Mouse (Mus musculus): ENCODE data around the gene Tgm2. TPM values are rescaled to one million over a fixed set of nuclear protein-coding genes. Genes with fewer than 3 reads are reported as not detected.

The Tgm2 gene
- polyA plus RNA-seq, 1 experiment: 13.3 TPM

- Histone ChIP-seq H3K4me1 (ENCODE audit: control insufficient read depth, insufficient read depth, low read length) (no peaks in the 10 kb centered on the region), H3K27ac (ENCODE audit: insufficient read depth, low read length) (no peak overlapping the region), H3K4me3 (ENCODE audit: insufficient read depth, low read length) (no peak overlapping the region)
- TF ChIP-seq CTCF (IDR thresholded peaks at IDR 0.05; ENCODE audit: extremely low read depth, insufficient read depth, low read length) (no peak), POLR2A (IDR thresholded peaks at IDR 0.05; ENCODE audit: extremely low read depth, insufficient read depth, low read length) (no peak)
These were observed 24.4 kb downstream of the Tgm2 start for GRCm38 (mm10) chr2:158121645-158122326.

DNA sequence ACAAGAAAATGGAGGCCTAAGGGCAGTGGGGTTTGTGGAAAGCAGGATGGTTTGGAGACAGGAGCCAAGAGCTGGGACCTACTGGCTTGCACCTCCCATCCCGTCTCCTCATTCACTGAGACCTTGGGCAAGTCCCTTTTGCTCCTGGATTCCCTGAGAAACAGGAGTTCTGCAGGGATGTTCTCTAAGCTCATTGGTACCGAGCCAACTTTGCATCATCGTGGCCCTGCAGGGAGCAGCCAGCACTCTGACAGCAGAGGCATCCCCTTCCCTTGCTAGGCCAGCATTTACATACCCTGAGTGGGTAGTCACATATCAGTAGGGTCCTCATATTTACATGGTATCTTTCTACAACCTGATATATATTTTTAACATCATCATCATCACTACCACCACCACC lies 25.4 kb downstream of the Tgm2 start:
- Histone ChIP-seq H3K4me1 (ENCODE audit: control insufficient read depth, insufficient read depth, low read length) (no peaks in the 10 kb centered on the region), H3K4me3 (ENCODE audit: insufficient read depth, low read length) (no peak overlapping the region), H3K27ac (ENCODE audit: insufficient read depth, low read length) (no peak overlapping the region)
- no peak for TF ChIP-seq CTCF (IDR thresholded peaks at IDR 0.05; ENCODE audit: extremely low read depth, insufficient read depth, low read length)
- no peak for TF ChIP-seq POLR2A (IDR thresholded peaks at IDR 0.05; ENCODE audit: extremely low read depth, insufficient read depth, low read length)

DNA sequence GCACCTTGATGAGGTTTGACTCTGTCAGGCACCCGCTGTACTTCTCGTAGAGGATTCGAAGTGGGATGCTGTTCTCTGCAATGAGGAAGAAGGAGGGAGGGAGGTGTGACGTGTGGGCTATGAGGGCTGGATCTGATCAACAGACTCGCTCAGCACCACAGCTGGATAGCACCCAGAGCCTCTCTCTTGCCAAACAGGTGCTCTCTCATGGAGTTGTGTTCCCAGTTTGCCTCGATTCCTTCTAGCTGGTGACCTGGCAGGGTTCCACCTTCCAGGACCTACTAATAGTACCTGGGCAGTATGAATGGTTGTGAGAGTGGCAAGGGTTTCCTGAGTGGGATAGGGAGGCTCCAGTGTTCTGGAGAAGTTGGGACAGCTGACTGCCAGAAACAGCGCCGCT lies 26.0 kb downstream of the Tgm2 start:
- no peak overlapping the region for H3K4me3 ChIP-seq (ENCODE audit: insufficient read depth, low read length)
- no peaks in the 10 kb centered on the region for H3K4me1 ChIP-seq (ENCODE audit: control insufficient read depth, insufficient read depth, low read length)
- no peak for TF ChIP-seq CTCF (IDR thresholded peaks at IDR 0.05; ENCODE audit: extremely low read depth, insufficient read depth, low read length)
- no peak for TF ChIP-seq POLR2A (IDR thresholded peaks at IDR 0.05; ENCODE audit: extremely low read depth, insufficient read depth, low read length)
- no peak overlapping the region for H3K27ac ChIP-seq (ENCODE audit: insufficient read depth, low read length)

DNA sequence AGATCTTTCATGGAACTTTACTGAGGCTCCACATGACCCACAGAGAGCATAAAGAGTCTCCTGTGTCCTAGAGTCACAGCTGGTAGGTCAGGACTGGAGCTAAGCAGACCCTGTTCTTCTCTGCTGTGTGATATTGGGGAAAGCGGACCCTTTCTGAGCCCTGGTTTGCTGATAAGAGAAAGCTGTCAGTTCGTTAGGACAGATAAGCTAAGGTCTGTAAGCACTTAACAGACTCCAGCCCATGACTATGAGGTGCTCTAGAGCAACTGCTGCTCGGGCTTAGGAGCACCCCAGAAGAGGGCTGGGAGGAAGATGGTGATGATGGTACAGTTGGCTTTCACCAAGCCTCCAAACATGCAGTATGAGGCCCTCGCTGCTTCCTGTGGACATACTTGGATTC lies 27.1 kb downstream of the Tgm2 start:
- no peak overlapping the region for H3K27ac ChIP-seq (ENCODE audit: insufficient read depth, low read length)
- TF ChIP-seq CTCF (IDR thresholded peaks at IDR 0.05; ENCODE audit: extremely low read depth, insufficient read depth, low read length): no peak
- TF ChIP-seq POLR2A (IDR thresholded peaks at IDR 0.05; ENCODE audit: extremely low read depth, insufficient read depth, low read length): no peak
- H3K4me3 ChIP-seq (ENCODE audit: insufficient read depth, low read length): no peak overlapping the region
- no peaks in the 10 kb centered on the region for H3K4me1 ChIP-seq (ENCODE audit: control insufficient read depth, insufficient read depth, low read length)

- no peak for TF ChIP-seq POLR2A (IDR thresholded peaks at IDR 0.05; ENCODE audit: extremely low read depth, insufficient read depth, low read length)
- no peak for TF ChIP-seq CTCF (IDR thresholded peaks at IDR 0.05; ENCODE audit: extremely low read depth, insufficient read depth, low read length)
- Histone ChIP-seq H3K4me1 (ENCODE audit: control insufficient read depth, insufficient read depth, low read length) (no peaks in the 10 kb centered on the region), H3K27ac (ENCODE audit: insufficient read depth, low read length) (no peak overlapping the region), H3K4me3 (ENCODE audit: insufficient read depth, low read length) (no peak overlapping the region)
These were observed 29.6 kb downstream of the Tgm2 start for GRCm38 (mm10) chr2:158116653-158117052.

- no peak overlapping the region for H3K27ac ChIP-seq (ENCODE audit: insufficient read depth, low read length)
- H3K4me3 ChIP-seq (ENCODE audit: insufficient read depth, low read length): no peak overlapping the region
- no peak for TF ChIP-seq CTCF (IDR thresholded peaks at IDR 0.05; ENCODE audit: extremely low read depth, insufficient read depth, low read length)
- TF ChIP-seq POLR2A (IDR thresholded peaks at IDR 0.05; ENCODE audit: extremely low read depth, insufficient read depth, low read length): no peak
- H3K4me1 ChIP-seq (ENCODE audit: control insufficient read depth, insufficient read depth, low read length): no peaks in the 10 kb centered on the region
These were observed 30.3 kb downstream of the Tgm2 start for GRCm38 (mm10) chr2:158115838-158116453.

GRCm38 (mm10) chr2:158114931-158115330 lies 31.3 kb downstream of the Tgm2 start:
- no peak overlapping the region for H3K27ac ChIP-seq (ENCODE audit: insufficient read depth, low read length)

GRCm38 (mm10) chr2:158113591-158114257 lies 32.5 kb downstream of the Tgm2 start:
- no peak overlapping the region for H3K4me3 ChIP-seq (ENCODE audit: insufficient read depth, low read length)
- TF ChIP-seq POLR2A (IDR thresholded peaks at IDR 0.05; ENCODE audit: extremely low read depth, insufficient read depth, low read length): no peak
- TF ChIP-seq CTCF (IDR thresholded peaks at IDR 0.05; ENCODE audit: extremely low read depth, insufficient read depth, low read length): no peak
- no peak overlapping the region for H3K27ac ChIP-seq (ENCODE audit: insufficient read depth, low read length)
- H3K4me1 ChIP-seq (ENCODE audit: control insufficient read depth, insufficient read depth, low read length): no peaks in the 10 kb centered on the region

More at GRCm38 (mm10) chr2:158114931-158115330, 31.3 kb downstream of the Tgm2 start:
- Histone ChIP-seq H3K4me1 (ENCODE audit: control insufficient read depth, insufficient read depth, low read length) (no peaks in the 10 kb centered on the region), H3K4me3 (ENCODE audit: insufficient read depth, low read length) (no peak overlapping the region)
- TF ChIP-seq POLR2A (IDR thresholded peaks at IDR 0.05; ENCODE audit: extremely low read depth, insufficient read depth, low read length): no peak
- TF ChIP-seq CTCF (IDR thresholded peaks at IDR 0.05; ENCODE audit: extremely low read depth, insufficient read depth, low read length): no peak

DNA sequence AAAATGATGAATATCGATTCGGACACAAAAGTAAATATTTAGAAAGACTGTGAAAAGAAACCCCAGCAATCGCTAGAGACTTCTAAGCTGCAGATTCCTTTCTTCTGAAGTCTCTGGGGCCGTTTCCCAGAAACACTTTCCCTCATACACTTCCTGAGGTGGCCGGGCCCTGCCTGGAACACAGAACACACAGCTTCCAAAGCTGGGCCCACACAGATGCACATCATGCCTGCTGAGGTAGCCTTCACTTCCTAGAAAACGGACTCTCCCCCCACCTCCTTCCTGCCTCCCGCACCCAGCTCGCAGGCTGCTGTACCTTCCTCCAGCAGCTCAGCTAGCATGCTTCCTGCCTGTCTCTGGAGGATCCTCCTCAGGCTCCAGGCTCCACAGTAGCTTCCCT lies 36.7 kb downstream of the Tgm2 start:
- no peak overlapping the region for H3K4me3 ChIP-seq (ENCODE audit: insufficient read depth, low read length)
- no peaks in the 10 kb centered on the region for H3K4me1 ChIP-seq (ENCODE audit: control insufficient read depth, insufficient read depth, low read length)
- no peak overlapping the region for H3K27ac ChIP-seq (ENCODE audit: insufficient read depth, low read length)
- no peak for TF ChIP-seq CTCF (IDR thresholded peaks at IDR 0.05; ENCODE audit: extremely low read depth, insufficient read depth, low read length)
- TF ChIP-seq POLR2A (IDR thresholded peaks at IDR 0.05; ENCODE audit: extremely low read depth, insufficient read depth, low read length): no peak
